Mouse (Mus musculus) heart, adult 9 months (tissue): ENCODE measurements around the gene Gm9833.

Source experiments
- DNase-seq, 2 experiments: peaks; one replicate each; pipeline ENCODE4 v3.0.0; 2022; ENCODE audit warnings: low spot score in 2 of 2

The Gm9833 gene

DNA sequence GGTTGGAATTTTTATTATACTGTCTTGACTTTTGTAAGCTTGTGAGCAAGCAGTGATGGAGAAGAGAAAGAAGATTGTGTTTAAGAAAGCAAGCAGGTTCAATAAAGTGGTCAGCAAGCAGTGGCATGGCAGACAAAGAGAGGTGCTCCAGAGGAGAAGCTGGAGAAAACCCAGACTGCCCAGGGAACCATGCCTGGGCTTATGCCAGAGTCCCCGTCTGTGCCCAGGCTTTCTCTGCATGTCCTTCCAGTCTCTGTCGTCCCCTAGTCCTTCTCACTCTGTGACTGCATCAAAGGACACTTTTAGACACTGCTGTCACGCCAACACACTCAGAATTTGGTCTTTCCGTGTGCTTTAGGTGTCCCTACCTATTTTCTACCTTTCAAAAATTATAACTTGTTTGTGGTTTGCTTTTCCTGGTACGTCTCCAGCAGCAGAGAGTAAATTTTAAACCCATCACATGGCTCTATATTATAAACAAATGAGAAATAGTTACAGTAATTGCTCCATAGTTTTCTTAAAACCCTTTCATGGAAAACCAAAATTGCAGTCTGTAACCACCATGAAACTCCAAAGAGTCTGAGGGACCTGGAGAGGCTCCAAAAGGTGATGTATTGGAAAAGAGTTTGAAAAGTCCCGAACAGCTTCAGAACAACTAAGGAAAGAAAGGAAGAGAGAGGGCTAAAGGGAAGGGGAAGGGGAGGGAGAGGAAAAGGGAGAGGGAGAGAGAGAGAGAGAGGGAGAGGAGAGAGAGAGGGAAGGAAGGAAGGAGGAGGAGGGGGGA is 34.2 kb downstream of the Gm9833 start:
- DNase-seq = no peak

DNA sequence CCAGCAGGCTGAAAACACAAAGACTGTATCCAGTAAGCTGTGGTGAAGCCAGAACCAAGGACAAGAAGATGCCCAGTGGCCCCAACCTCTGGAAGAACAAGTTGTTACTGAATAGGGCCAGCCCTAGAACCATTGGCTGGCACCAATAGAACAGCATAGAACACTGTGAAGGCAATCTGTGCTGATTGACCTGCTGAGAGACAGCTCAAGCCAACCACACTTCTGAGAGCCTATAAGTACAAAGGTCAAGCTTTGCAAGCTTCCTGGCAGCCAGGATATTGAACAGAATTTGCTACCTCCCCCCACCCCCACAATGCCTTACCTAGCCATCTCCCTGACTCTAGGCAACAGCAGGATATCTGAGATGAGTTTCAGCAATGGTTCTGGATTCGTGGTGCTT is 35.7 kb downstream of the Gm9833 start:
- DNase-seq = no peak

DNA sequence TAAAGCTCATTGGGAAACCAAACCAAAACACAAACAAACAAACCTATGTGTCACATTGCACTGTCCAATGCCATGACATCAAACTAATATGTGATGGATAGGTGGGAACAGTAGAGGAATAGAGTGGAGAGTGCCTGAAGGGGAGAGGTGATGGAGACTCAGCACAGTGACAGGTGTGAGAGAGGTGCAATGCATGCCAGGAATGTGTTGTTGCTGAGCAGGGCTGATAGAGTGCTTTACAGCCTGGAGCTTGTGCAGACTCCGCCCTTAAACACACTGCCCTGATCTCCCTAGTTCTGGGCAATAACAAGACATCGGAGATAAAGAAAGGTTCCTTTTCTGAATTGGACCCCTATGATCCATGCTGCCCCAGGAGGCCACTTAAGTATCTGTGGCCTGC is 36.2 kb downstream of the Gm9833 start:
- DNase-seq = no peak

DNA sequence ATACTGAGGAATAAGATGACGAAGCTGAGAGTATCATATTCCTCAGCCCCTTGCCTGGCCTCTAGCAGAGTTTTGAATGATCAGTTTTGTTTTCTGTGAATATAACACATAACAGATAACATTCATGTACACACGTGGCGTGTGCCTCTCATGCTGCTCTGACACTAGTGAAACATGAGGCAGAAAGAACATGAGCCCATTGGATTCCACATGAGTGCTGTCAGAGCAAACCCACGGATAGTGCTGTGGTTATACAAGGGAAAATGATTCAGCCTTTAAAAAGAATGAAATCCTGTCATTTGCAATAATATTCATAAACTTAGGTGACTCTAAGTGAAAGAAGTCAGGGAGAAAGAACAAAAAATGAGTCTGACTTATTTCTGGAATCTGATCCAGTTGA is 37.4 kb downstream of the Gm9833 start:
- DNase-seq = no peak

DNA sequence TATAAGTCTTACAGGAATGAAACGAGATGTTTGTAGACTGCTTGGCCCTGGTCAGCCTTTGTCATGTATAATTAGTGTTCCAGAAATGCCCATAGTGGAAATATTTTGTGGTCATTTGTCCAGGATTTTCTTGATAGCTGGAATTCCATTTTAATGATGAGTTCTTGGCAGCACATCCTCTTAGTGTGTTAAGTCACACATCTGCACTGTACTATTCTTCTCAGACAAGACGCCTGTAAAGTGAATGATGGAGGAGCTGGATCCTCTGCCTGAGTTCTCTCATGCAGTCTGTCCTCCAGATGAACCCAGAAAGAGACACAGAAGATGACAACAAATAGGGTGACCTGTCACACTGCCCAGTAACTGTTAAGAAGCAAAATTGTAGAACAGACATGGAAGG is 38.1 kb downstream of the Gm9833 start:
- DNase-seq = no peak

DNA sequence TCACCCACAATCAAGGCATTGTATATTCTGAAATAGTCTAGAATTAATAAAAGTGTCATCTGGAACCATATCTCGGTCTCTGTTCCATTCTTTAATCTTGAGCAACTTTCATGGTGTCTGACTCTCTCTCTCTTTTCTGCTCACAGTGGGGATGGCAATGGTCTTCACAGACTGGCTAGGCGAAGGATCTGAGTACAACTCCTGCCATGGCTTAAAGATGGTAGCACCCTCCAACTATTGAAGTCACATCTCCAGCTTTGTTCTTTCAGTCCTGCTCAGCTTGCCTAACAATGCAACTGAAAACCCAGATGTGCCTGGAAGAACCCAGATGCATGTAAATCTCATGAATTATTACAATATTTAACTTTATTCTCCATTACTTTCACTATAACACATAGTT is 38.6 kb downstream of the Gm9833 start:
- no peak for DNase-seq

DNA sequence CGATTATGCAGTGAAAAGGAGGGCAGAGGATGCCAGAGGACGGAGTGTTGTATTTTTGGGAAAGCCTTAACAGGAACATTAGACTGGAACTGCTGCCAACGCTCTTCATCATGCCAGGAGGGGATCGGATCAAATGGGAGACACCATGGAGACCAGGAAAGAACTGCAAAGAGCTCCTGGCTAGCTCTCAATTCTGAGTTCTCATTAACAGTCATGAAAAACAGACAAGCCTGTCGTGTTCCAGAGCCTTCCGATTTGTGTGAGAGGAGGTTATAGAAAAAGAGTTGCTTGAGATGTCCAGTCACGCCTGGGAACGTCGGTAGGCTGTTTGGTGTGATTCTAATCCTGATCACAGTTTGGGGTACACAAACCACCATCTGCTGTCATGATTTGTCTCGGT is 39.0 kb downstream of the Gm9833 start:
- DNase-seq = no peak

DNA sequence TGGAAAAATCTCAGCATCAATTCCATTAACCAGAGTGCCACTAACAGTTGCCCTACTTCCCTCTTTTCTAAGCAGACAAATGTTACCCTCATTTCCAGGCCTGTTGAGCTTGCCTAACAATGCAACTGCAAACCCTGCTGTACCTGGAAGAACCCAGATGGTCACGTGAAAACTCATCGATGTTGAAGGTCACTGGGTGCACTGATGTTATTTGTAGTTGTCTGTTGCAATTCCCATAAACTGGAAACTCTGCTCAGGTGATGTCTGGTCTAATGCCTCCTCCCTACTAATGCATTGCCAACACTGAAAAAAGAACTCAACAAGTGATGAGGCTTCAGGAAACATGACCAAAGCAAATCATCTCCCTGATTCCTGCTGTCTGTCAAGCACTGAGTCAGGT is 39.6 kb downstream of the Gm9833 start:
- no peak for DNase-seq
